Mouse (Mus musculus): ENCODE results near the gene Csnk1g2. TPM values are rescaled to one million over a fixed set of nuclear protein-coding genes. Genes with fewer than 3 reads are reported as not detected.

Csnk1g2 gene
- polyA plus RNA-seq (2017; shearing (Covaris generic)): 8.2 TPM

GRCm38 (mm10) chr10:80622661-80623456 lies at the start of gene Csnk1g2:
TSS of gene Csnk1g2 (plus strand) at chr10:80622838.

GRCm38 (mm10) chr10:80577195-80578130 lies 45.2 kb upstream of the Csnk1g2 start, which contains the start of gene Klf16:
TSS of gene Klf16 (minus strand) at chr10:80577321.

GRCm38 (mm10) chr10:80589879-80590854 lies 32.5 kb upstream of the Csnk1g2 start, which contains the start of gene Abhd17a:
TSS of gene Abhd17a (minus strand) at chr10:80590341.

GRCm38 (mm10) chr10:80602698-80603325 lies 19.8 kb upstream of the Csnk1g2 start, which contains the start of the genes Scamp4 and Adat3:
TSS of gene Scamp4 (plus strand) at chr10:80602872.
TSS of gene Adat3 (plus strand) at chr10:80602880.

GRCm38 (mm10) chr10:80605721-80606120 lies 16.9 kb upstream of the Csnk1g2 start, which contains the start of gene Gm49322:
TSS of gene Gm49322 (plus strand) at chr10:80606021.

GRCm38 (mm10) chr10:80656863-80657623 lies 34.4 kb downstream of the Csnk1g2 start, which contains the start of gene Btbd2:
TSS of gene Btbd2 (minus strand) at chr10:80657071.

GRCm38 (mm10) chr10:80677942-80678436 lies 55.4 kb downstream of the Csnk1g2 start, which contains the start of gene Mknk2:
TSS of gene Mknk2 (minus strand) at chr10:80678112.

Other genes starting within 250 kb of the Csnk1g2 start
- gene Mex3d, start 235.2 kb upstream of the Csnk1g2 start, polyA plus RNA-seq (2017; shearing (Covaris generic)): 0.16 TPM
- 36.7 TPM for gene Mbd3, start 223.3 kb upstream of the Csnk1g2 start, polyA plus RNA-seq (2017; shearing (Covaris generic))
- 302 TPM for gene Uqcr11, start 216.0 kb upstream of the Csnk1g2 start, polyA plus RNA-seq (2017; shearing (Covaris generic))
- 23.0 TPM for gene Tcf3, start 189.2 kb upstream of the Csnk1g2 start, polyA plus RNA-seq (2017; shearing (Covaris generic))
- gene Onecut3, start 128.0 kb upstream of the Csnk1g2 start, polyA plus RNA-seq (2017; shearing (Covaris generic)): not detected
- gene Atp8b3, start 83.7 kb upstream of the Csnk1g2 start, polyA plus RNA-seq (2017; shearing (Covaris generic)): 0.07 TPM
- 47.1 TPM for gene Rexo1, start 61.3 kb upstream of the Csnk1g2 start, polyA plus RNA-seq (2017; shearing (Covaris generic))
- 1.1 TPM for gene Klf16, start 45.5 kb upstream of the Csnk1g2 start, polyA plus RNA-seq (2017; shearing (Covaris generic))
- 28.7 TPM for gene Abhd17a, start 32.5 kb upstream of the Csnk1g2 start, polyA plus RNA-seq (2017; shearing (Covaris generic))
- 115 TPM for gene Scamp4, start 20.0 kb upstream of the Csnk1g2 start, polyA plus RNA-seq (2017; shearing (Covaris generic))
- gene Adat3, start 20.0 kb upstream of the Csnk1g2 start, polyA plus RNA-seq (2017; shearing (Covaris generic)): 4.6 TPM
- gene Gm49322, start 16.8 kb upstream of the Csnk1g2 start, polyA plus RNA-seq (2017; shearing (Covaris generic)): 12.7 TPM
- gene Btbd2, start 34.2 kb downstream of the Csnk1g2 start, polyA plus RNA-seq (2017; shearing (Covaris generic)): 2.7 TPM
- gene Mknk2, start 55.3 kb downstream of the Csnk1g2 start, polyA plus RNA-seq (2017; shearing (Covaris generic)): 19.0 TPM
- 412 TPM for gene Mob3a, start 79.1 kb downstream of the Csnk1g2 start, polyA plus RNA-seq (2017; shearing (Covaris generic))
- 148 TPM for gene Izumo4, start 79.3 kb downstream of the Csnk1g2 start, polyA plus RNA-seq (2017; shearing (Covaris generic))
- gene Ap3d1, start 119.4 kb downstream of the Csnk1g2 start, polyA plus RNA-seq (2017; shearing (Covaris generic)): 42.7 TPM
- 8.4 TPM for gene Dot1l, start 132.4 kb downstream of the Csnk1g2 start, polyA plus RNA-seq (2017; shearing (Covaris generic))
- gene Sf3a2, start 175.4 kb downstream of the Csnk1g2 start, polyA plus RNA-seq (2017; shearing (Covaris generic)): 75.0 TPM
- gene Plekhj1, start 175.8 kb downstream of the Csnk1g2 start, polyA plus RNA-seq (2017; shearing (Covaris generic)): 206 TPM
- gene Amh, start 182.4 kb downstream of the Csnk1g2 start, polyA plus RNA-seq (2017; shearing (Covaris generic)): not detected
- not detected for gene Jsrp1, start 190.7 kb downstream of the Csnk1g2 start, polyA plus RNA-seq (2017; shearing (Covaris generic))
- 2,065 TPM for gene Oaz1, start 203.8 kb downstream of the Csnk1g2 start, polyA plus RNA-seq (2017; shearing (Covaris generic))
- gene Lingo3, start 221.2 kb downstream of the Csnk1g2 start, polyA plus RNA-seq (2017; shearing (Covaris generic)): not detected
- 190 TPM for gene Lsm7, start 232.4 kb downstream of the Csnk1g2 start, polyA plus RNA-seq (2017; shearing (Covaris generic))
- gene Sppl2b, start 232.4 kb downstream of the Csnk1g2 start, polyA plus RNA-seq (2017; shearing (Covaris generic)): 41.4 TPM
- not detected for gene Tmprss9, start 249.0 kb downstream of the Csnk1g2 start, polyA plus RNA-seq (2017; shearing (Covaris generic))

Measured in activated CD4-positive, CD25-positive, alpha-beta regulatory T cell, adult 9 weeks (primary cell).